Mouse (Mus musculus): ENCODE data around the gene Cacna2d1. TPM values are rescaled to one million over a fixed set of nuclear protein-coding genes. Genes with fewer than 3 reads are reported as not detected.

The Cacna2d1 gene
- total and polyA plus RNA-seq, 3 experiments: 0.27 to 1.5 TPM; not detected in 1

GRCm38 (mm10) chr5:16004305-16004704 lies 69.8 kb downstream of the Cacna2d1 start:
- Histone ChIP-seq H3K27me3 (ENCODE audit: insufficient read depth, low read length) (no peaks in the 10 kb centered on the region), H3K36me3 (replicated peaks) (no peaks in the 10 kb centered on the region), H3K4me3 (ENCODE audit: low read depth, low read length) (no peak overlapping the region), H3K9me3 (replicated peaks) (no peaks in the 10 kb centered on the region), H3K4me1 (ENCODE audit: insufficient read depth, low read depth, low read length) (no peaks in the 10 kb centered on the region)
- TF ChIP-seq CTCF (IDR thresholded peaks at IDR 0.05; ENCODE audit: low read depth, low read length): no peak
- TF ChIP-seq TAL1 (conservative IDR thresholded peaks at IDR 0.05; ENCODE audit: low read depth, low read length): no peak
- TF ChIP-seq POLR2AphosphoS5 (IDR thresholded peaks at IDR 0.05; ENCODE audit: insufficient replicate concordance, low read depth, low read length): no peak
- no peak for TF ChIP-seq GATA2 (IDR thresholded peaks at IDR 0.05; ENCODE audit: borderline replicate concordance, low read depth, low read length)
- no peak for TF ChIP-seq GATA1 (IDR thresholded peaks at IDR 0.05; ENCODE audit: borderline replicate concordance, low read length)
- DNase-seq (ENCODE audit: low spot score) (no peak), ATAC-seq (ENCODE audit: extremely low read depth, insufficient number of reproducible peaks, low FRiP score, poor library complexity, severe bottlenecking) (no peak)

- H3K27me3 ChIP-seq (ENCODE audit: insufficient read depth, low read length): no peaks in the 10 kb centered on the region
- no peaks in the 10 kb centered on the region for H3K36me3 ChIP-seq (replicated peaks)
- DNase-seq (ENCODE audit: low spot score) (no peak), ATAC-seq (ENCODE audit: extremely low read depth, insufficient number of reproducible peaks, low FRiP score, poor library complexity, severe bottlenecking) (no peak)
- H3K9me3 ChIP-seq (replicated peaks): no peaks in the 10 kb centered on the region
- H3K4me1 ChIP-seq (ENCODE audit: insufficient read depth, low read depth, low read length): no peaks in the 10 kb centered on the region
- H3K4me3 ChIP-seq (ENCODE audit: low read depth, low read length): no peak overlapping the region
- TF ChIP-seq GATA2 (IDR thresholded peaks at IDR 0.05; ENCODE audit: borderline replicate concordance, low read depth, low read length) (no peak), CTCF (IDR thresholded peaks at IDR 0.05; ENCODE audit: low read depth, low read length) (no peak)
Observed at GRCm38 (mm10) chr5:16006964-16007363, 72.5 kb downstream of the Cacna2d1 start.

GRCm38 (mm10) chr5:16013649-16014048 lies 79.2 kb downstream of the Cacna2d1 start:
- no peaks in the 10 kb centered on the region for H3K4me1 ChIP-seq (ENCODE audit: insufficient read depth, low read depth, low read length)
- H3K27me3 ChIP-seq (ENCODE audit: insufficient read depth, low read length): no peaks in the 10 kb centered on the region
- TF ChIP-seq GATA2 (IDR thresholded peaks at IDR 0.05; ENCODE audit: borderline replicate concordance, low read depth, low read length) (no peak), TAL1 (conservative IDR thresholded peaks at IDR 0.05; ENCODE audit: low read depth, low read length) (no peak), CTCF (IDR thresholded peaks at IDR 0.05; ENCODE audit: low read depth, low read length) (no peak), GATA1 (IDR thresholded peaks at IDR 0.05; ENCODE audit: borderline replicate concordance, low read length) (no peak), POLR2AphosphoS5 (IDR thresholded peaks at IDR 0.05; ENCODE audit: insufficient replicate concordance, low read depth, low read length) (no peak)
- ATAC-seq (ENCODE audit: extremely low read depth, insufficient number of reproducible peaks, low FRiP score, poor library complexity, severe bottlenecking) (no peak), DNase-seq (ENCODE audit: low spot score) (no peak)
- no peaks in the 10 kb centered on the region for H3K9me3 ChIP-seq (replicated peaks)
- no peaks in the 10 kb centered on the region for H3K36me3 ChIP-seq (replicated peaks)
- no peak overlapping the region for H3K4me3 ChIP-seq (ENCODE audit: low read depth, low read length)

GRCm38 (mm10) chr5:16014392-16014791 lies 79.9 kb downstream of the Cacna2d1 start:
- TF ChIP-seq GATA1 (IDR thresholded peaks at IDR 0.05; ENCODE audit: borderline replicate concordance, low read length) (no peak), POLR2AphosphoS5 (IDR thresholded peaks at IDR 0.05; ENCODE audit: insufficient replicate concordance, low read depth, low read length) (no peak)
- no peaks in the 10 kb centered on the region for H3K27me3 ChIP-seq (ENCODE audit: insufficient read depth, low read length)
- ATAC-seq (ENCODE audit: extremely low read depth, insufficient number of reproducible peaks, low FRiP score, poor library complexity, severe bottlenecking) (no peak), DNase-seq (ENCODE audit: low spot score) (no peak)
- no peaks in the 10 kb centered on the region for H3K4me1 ChIP-seq (ENCODE audit: insufficient read depth, low read depth, low read length)
- no peak overlapping the region for H3K4me3 ChIP-seq (ENCODE audit: low read depth, low read length)
- H3K9me3 ChIP-seq (replicated peaks): no peaks in the 10 kb centered on the region
- H3K36me3 ChIP-seq (replicated peaks): no peaks in the 10 kb centered on the region

GRCm38 (mm10) chr5:16024626-16025417 lies 90.3 kb downstream of the Cacna2d1 start:
- Histone ChIP-seq H3K36me3 (replicated peaks) (no peaks in the 10 kb centered on the region), H3K4me1 (ENCODE audit: insufficient read depth, low read depth, low read length) (no peaks in the 10 kb centered on the region), H3K27me3 (ENCODE audit: insufficient read depth, low read length) (no peaks in the 10 kb centered on the region), H3K4me3 (ENCODE audit: low read depth, low read length) (no peak overlapping the region), H3K9me3 (replicated peaks) (no peaks in the 10 kb centered on the region)
- ATAC-seq (ENCODE audit: extremely low read depth, insufficient number of reproducible peaks, low FRiP score, poor library complexity, severe bottlenecking) (no peak), DNase-seq (ENCODE audit: low spot score) (no peak)
- TF ChIP-seq TAL1 (conservative IDR thresholded peaks at IDR 0.05; ENCODE audit: low read depth, low read length) (no peak), CTCF (IDR thresholded peaks at IDR 0.05; ENCODE audit: low read depth, low read length) (no peak), GATA2 (IDR thresholded peaks at IDR 0.05; ENCODE audit: borderline replicate concordance, low read depth, low read length) (no peak), POLR2AphosphoS5 (IDR thresholded peaks at IDR 0.05; ENCODE audit: insufficient replicate concordance, low read depth, low read length) (no peak), GATA1 (IDR thresholded peaks at IDR 0.05; ENCODE audit: borderline replicate concordance, low read length) (no peak)

GRCm38 (mm10) chr5:16028881-16029280 lies 94.4 kb downstream of the Cacna2d1 start:
- DNase-seq (ENCODE audit: low spot score) (no peak), ATAC-seq (ENCODE audit: extremely low read depth, insufficient number of reproducible peaks, low FRiP score, poor library complexity, severe bottlenecking) (no peak)
- no peaks in the 10 kb centered on the region for H3K36me3 ChIP-seq (replicated peaks)
- H3K9me3 ChIP-seq (replicated peaks): no peaks in the 10 kb centered on the region
- no peaks in the 10 kb centered on the region for H3K27me3 ChIP-seq (ENCODE audit: insufficient read depth, low read length)
- H3K4me1 ChIP-seq (ENCODE audit: insufficient read depth, low read depth, low read length): no peaks in the 10 kb centered on the region
- no peak overlapping the region for H3K4me3 ChIP-seq (ENCODE audit: low read depth, low read length)
- no peak for TF ChIP-seq GATA2 (IDR thresholded peaks at IDR 0.05; ENCODE audit: borderline replicate concordance, low read depth, low read length)
- no peak for TF ChIP-seq GATA1 (IDR thresholded peaks at IDR 0.05; ENCODE audit: borderline replicate concordance, low read length)
- no peak for TF ChIP-seq CTCF (IDR thresholded peaks at IDR 0.05; ENCODE audit: low read depth, low read length)
- no peak for TF ChIP-seq TAL1 (conservative IDR thresholded peaks at IDR 0.05; ENCODE audit: low read depth, low read length)
- TF ChIP-seq POLR2AphosphoS5 (IDR thresholded peaks at IDR 0.05; ENCODE audit: insufficient replicate concordance, low read depth, low read length): no peak
